Mouse (Mus musculus) testis, postnatal 10 days (tissue): Measurements from ENCODE around the gene Aldh1l2.

Experiments used
- DNase-seq: peaks from one replicate; pipeline ENCODE4 v3.0.0; 2021; ENCODE audit warnings: low spot score

The Aldh1l2 gene

GRCm38 (mm10) chr10:83457531-83457930 is 76.4 kb downstream of the Aldh1l2 start:
- no peak for DNase-seq

DNA sequence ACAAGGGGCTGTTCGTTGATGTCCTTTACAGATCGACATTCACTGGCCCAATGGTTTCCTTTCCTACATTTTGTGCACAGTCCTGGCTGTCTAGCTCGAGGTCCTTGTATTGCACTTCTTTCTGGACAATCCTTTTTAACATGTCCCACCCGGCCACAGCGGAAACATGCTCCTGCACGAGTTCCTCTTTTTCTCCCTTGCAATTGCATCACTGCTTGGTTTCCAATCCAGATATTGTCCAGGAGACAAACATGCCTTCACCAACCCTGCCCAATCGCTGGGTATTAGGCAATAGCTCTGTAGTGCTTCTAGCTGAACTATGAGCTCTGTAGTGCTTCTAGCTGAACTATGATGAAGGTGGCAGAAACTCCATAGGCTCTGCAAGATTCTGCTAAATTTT is 85.4 kb downstream of the Aldh1l2 start:
- no peak for DNase-seq
